Mouse (Mus musculus) intestine, embryonic 16.5 days (tissue): ENCODE measurements at regions not wholly inside any gene's neighbourhood (a gene's known extent, or its start where the extent isn't known, plus 50 kb on each side); places are given as distances from the start of the nearest gene placed in this dataset.
A peak's percentile ranks its signal among the peaks of the same experiment; 100 is the strongest.

ENCODE experiments used
- ATAC-seq: fragments of 200-750 bp; cut with Nextera tagmentation; 2 replicates; pipeline ENCODE4 v1.8.0; 2017; ENCODE audit warnings: moderate TSS enrichment, moderate library complexity
- H3K27ac ChIP-seq: fragments of 300-500 bp; sonication (generic); 2 replicates; pipeline ENCODE4 v1.5.1; 2014; ENCODE audit warnings: mild to moderate bottlenecking, low read length
- H3K27me3 ChIP-seq: fragments of 300-500 bp; sonication (generic); replicated peaks from 2 replicates; pipeline ENCODE4 v1.6.1; 2014; ENCODE audit warnings: low read length, control low read depth, mixed read lengths; ENCODE audit not compliant: control insufficient read depth, insufficient read depth
- H3K36me3 ChIP-seq: fragments of 300-500 bp; sonication (generic); 2 replicates; pipeline ENCODE4 v1.6.1; 2014; ENCODE audit warnings: low read length, control low read depth; ENCODE audit not compliant: control insufficient read depth, insufficient read depth
- H3K4me1 ChIP-seq: fragments of 300-500 bp; sonication (generic); 2 replicates; pipeline ENCODE4 v1.6.1; 2014; ENCODE audit warnings: low read length, control low read depth, mixed read lengths; ENCODE audit not compliant: control insufficient read depth, insufficient read depth
- H3K4me2 ChIP-seq: fragments of 300-500 bp; sonication (generic); 2 replicates; pipeline ENCODE4 v1.6.1; 2014; ENCODE audit warnings: low read depth, low read length, control low read depth
- H3K4me3 ChIP-seq: fragments of 300-500 bp; sonication (generic); 2 replicates; pipeline ENCODE4 v1.5.1; 2014; ENCODE audit warnings: mild to moderate bottlenecking, low read length
- H3K9ac ChIP-seq: fragments of 300-500 bp; sonication (generic); 2 replicates; pipeline ENCODE4 v1.6.1; 2014; ENCODE audit warnings: low read depth, low read length
- H3K9me3 ChIP-seq: fragments of 300-500 bp; sonication (generic); 2 replicates; pipeline ENCODE4 v1.6.1; 2016; ENCODE audit warnings: low read length, control low read depth; ENCODE audit not compliant: control insufficient read depth
- WGBS: fragments of 180-500 bp; shearing (Covaris S2); extraction: QIAGEN DNeasy Blood & Tissue Kit; methylation state at CpG from one replicate; pipeline ENCODE4 v1.1.7; 2014; 5-methylcytosine and 5-hydroxymethylcytosine counted together

- Histone ChIP-seq H3K4me1 (peaks cover 10% of the 10 kb centered on the region), H3K9ac (no peak overlapping the region), H3K4me3 (no peak overlapping the region), H3K9me3 (no peaks in the 10 kb centered on the region), H3K4me2 (no peak overlapping the region), H3K27ac (no peak overlapping the region), H3K27me3 (no peaks in the 10 kb centered on the region), H3K36me3 (no peaks in the 10 kb centered on the region)
- WGBS, result 55% methylated on average over 8 of the region's 8 CpGs
- ATAC-seq, result no peak
These were observed 201.9 kb upstream of the Klf3 start for GRCm38 (mm10) chr5:64601285-64601684.

DNA sequence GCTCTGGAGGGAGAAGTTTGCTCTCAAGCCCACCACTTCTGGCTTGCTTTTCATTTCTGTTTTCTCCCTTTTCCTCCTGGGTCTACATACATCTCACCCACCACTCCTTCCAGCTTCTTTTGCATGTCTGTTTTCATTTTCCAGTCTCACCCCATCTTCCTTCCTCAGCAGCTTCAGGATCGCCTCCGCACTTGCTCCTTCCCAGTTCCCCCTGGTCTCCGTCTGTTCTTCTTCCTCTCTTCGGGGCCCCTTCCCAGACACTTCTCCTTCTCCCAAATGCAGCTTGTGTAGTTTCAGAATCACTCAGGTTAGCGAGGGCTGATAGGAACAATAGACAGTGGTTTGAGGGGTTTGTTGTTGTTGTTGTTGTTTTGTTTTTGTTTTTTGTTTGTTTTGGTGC is 201.4 kb upstream of the Klf3 start:
- Histone ChIP-seq H3K9me3 (no peaks in the 10 kb centered on the region), H3K9ac (no peak overlapping the region), H3K4me2 (no peak overlapping the region), H3K4me3 (no peak overlapping the region), H3K27ac (no peak overlapping the region), H3K27me3 (no peaks in the 10 kb centered on the region), H3K36me3 (no peaks in the 10 kb centered on the region), H3K4me1 (peaks cover 10% of the 10 kb centered on the region)
- no peak for ATAC-seq
- 88% methylated on average over 5 of the region's 5 CpGs for WGBS

DNA sequence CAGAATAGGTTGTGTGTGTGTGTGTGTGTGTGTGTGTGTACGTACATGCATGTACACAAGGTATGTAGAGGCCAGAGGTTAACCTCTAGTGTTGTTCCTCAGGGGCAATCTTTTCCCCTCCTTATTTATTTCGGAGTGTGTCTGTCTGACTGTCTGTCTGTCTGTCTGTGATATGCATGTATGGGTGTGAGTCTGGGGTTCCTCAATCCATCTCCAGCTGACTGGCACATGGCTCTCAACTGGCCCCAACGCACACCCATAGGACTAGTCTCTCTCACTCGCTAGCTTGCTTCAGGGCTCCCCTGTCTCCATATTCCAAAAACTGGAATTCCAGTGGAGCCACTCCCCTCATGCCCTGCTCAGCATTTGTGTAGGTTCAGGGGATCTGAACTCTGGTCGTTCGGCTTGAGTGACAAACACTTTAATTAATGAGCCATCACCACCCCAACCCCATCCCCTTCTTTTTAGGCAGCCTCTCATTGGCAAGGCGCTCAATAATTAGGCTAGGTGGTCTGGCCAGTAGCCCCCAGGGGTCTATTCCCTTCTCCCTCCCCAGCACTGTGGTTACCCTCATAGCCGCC is 200.7 kb upstream of the Klf3 start:
- no peak for ATAC-seq

DNA sequence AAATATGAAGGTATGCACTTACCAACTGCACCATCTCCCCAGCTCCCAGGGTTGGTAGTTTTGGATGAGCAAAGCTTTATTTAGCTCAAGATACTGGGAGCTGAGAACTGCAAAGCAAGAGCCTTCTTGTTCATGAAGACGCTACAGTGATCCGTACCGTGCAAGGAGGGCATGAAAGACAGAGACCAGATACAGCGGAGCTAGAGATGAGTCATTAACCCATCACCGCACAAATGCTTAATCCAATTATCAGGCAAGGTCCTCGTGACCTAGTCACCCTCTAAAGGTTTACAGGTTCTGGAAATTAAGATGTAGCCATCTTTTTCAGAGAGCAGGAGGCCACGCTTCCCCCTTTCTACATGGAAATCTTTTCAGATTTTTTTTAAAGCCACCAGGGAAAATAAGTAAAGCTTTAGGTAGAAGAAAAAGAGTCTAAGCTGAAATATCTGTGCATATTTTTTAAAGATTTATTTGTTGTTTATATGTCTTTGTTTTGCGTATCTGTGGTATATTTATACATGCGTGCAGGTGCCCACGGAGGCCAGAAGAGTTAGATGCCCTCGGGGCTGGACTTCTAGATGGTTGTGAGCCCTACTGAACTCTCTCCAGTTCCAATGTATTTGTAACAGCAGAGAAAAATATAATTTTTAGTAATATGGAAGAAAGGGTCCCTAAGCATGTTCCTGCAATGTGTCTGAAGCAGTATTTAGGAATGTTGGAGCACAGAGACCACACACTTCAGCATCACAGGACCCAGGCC is 200.0 kb upstream of the Klf3 start:
- Histone ChIP-seq H3K27ac (no peak overlapping the region), H3K9ac (no peak overlapping the region), H3K27me3 (no peaks in the 10 kb centered on the region), H3K4me1 (peaks cover 10% of the 10 kb centered on the region), H3K36me3 (no peaks in the 10 kb centered on the region), H3K4me3 (no peak overlapping the region), H3K4me2 (no peak overlapping the region), H3K9me3 (no peaks in the 10 kb centered on the region)
- ATAC-seq, result no peak
- 81% methylated on average over 11 of the region's 11 CpGs for WGBS

More for the DNA sequence above, 200.7 kb upstream of the Klf3 start:
- no peaks in the 10 kb centered on the region for H3K9me3 ChIP-seq
- no peak overlapping the region for H3K27ac ChIP-seq
- H3K36me3 ChIP-seq, result no peaks in the 10 kb centered on the region
- no peak overlapping the region for H3K4me3 ChIP-seq
- WGBS, result 86% methylated on average over 8 of the region's 8 CpGs
- H3K9ac ChIP-seq, result no peak overlapping the region
- no peak overlapping the region for H3K4me2 ChIP-seq
- peaks cover 10% of the 10 kb centered on the region for H3K4me1 ChIP-seq
- H3K27me3 ChIP-seq, result no peaks in the 10 kb centered on the region

- Histone ChIP-seq H3K27ac (no peak overlapping the region), H3K27me3 (no peaks in the 10 kb centered on the region), H3K36me3 (no peaks in the 10 kb centered on the region), H3K4me2 (no peak overlapping the region), H3K9ac (no peak overlapping the region), H3K4me1 (peaks cover 9% of the 10 kb centered on the region), H3K9me3 (no peaks in the 10 kb centered on the region), H3K4me3 (no peak overlapping the region)
- ATAC-seq, result no peak
These were observed 198.0 kb upstream of the Klf3 start for GRCm38 (mm10) chr5:64605171-64605570.

GRCm38 (mm10) chr5:64605991-64606390 is 197.2 kb upstream of the Klf3 start:
- ATAC-seq, result no peak
- H3K9ac ChIP-seq, result no peak overlapping the region
- WGBS, result 76% methylated on average over 5 of the region's 5 CpGs
- H3K4me2 ChIP-seq, result no peak overlapping the region
- H3K27ac ChIP-seq, result no peak overlapping the region
- no peak overlapping the region for H3K4me3 ChIP-seq
- peaks cover 11% of the 10 kb centered on the region for H3K4me1 ChIP-seq
- no peaks in the 10 kb centered on the region for H3K36me3 ChIP-seq
- H3K9me3 ChIP-seq, result no peaks in the 10 kb centered on the region
- H3K27me3 ChIP-seq, result no peaks in the 10 kb centered on the region

DNA sequence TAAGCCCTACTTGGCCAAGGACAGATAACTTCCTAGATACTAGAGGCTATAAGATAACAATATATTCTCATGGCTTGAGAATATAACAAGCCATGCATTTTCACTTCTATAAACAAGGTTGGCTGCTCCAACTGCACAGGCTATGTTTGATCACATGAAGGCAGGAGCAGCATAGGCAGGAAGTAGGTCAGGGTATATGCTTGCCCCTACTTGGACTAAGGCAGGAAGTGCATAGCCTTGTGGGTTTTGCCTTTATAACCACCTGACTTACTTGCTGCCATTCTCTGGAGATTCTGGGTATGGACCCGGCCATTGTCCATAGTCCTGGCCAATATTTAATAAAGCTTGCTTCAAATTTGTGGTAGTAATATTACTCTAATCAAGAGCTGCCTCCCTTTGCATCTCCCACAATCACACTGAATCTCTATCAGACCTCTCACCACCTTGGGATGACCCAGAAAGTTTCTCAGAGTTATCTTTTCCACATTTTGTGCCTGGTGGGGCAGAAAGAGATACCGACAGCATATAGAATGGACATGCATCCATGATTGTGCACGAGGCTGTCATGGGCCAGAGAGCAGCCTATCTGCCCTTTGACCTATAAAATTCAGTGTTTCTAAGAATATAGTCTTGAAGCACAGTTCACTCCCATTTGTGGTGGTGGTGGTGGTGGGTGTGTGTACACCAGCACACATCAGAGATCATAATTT is 193.7 kb upstream of the Klf3 start:
- whole genome bisulfite sequencing, result 75% methylated on average over 3 of the region's 3 CpGs
- Histone ChIP-seq H3K36me3 (no peaks in the 10 kb centered on the region), H3K4me2 (no peak overlapping the region), H3K27ac (no peak overlapping the region), H3K9ac (no peak overlapping the region), H3K9me3 (no peaks in the 10 kb centered on the region), H3K4me1 (peaks cover 11% of the 10 kb centered on the region), H3K4me3 (no peak overlapping the region), H3K27me3 (no peaks in the 10 kb centered on the region)
- ATAC-seq, result no peak

DNA sequence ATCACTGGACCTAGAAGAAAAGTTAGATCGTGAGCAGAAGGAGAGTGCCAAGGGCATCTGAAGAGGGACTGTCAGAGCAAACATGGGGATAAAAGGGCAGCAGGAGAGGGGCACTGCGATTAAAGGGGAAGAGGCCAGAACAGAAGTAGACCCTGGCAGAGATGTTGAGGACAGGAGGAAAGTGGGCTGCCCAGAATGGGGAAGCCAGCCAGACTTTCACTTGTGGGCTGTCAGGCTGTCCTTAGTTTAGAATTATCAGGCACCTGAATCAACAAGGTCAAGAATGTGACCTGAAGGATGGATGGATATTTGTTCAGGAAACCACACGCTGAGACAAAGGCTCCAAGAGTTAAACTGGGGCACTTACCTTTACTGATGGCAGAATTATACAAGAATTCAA is 193.0 kb upstream of the Klf3 start:
- no peak overlapping the region for H3K4me2 ChIP-seq
- H3K9me3 ChIP-seq, result no peaks in the 10 kb centered on the region
- WGBS, result 18% methylated on average over 3 of the region's 3 CpGs
- no peak overlapping the region for H3K4me3 ChIP-seq
- peaks cover 11% of the 10 kb centered on the region for H3K4me1 ChIP-seq
- H3K27ac ChIP-seq, result no peak overlapping the region
- H3K27me3 ChIP-seq, result no peaks in the 10 kb centered on the region
- H3K9ac ChIP-seq, result no peak overlapping the region
- ATAC-seq, result 0 out of 2 replicates have a peak, but pooled peaks have one; percentile 8
- H3K36me3 ChIP-seq, result no peaks in the 10 kb centered on the region

DNA sequence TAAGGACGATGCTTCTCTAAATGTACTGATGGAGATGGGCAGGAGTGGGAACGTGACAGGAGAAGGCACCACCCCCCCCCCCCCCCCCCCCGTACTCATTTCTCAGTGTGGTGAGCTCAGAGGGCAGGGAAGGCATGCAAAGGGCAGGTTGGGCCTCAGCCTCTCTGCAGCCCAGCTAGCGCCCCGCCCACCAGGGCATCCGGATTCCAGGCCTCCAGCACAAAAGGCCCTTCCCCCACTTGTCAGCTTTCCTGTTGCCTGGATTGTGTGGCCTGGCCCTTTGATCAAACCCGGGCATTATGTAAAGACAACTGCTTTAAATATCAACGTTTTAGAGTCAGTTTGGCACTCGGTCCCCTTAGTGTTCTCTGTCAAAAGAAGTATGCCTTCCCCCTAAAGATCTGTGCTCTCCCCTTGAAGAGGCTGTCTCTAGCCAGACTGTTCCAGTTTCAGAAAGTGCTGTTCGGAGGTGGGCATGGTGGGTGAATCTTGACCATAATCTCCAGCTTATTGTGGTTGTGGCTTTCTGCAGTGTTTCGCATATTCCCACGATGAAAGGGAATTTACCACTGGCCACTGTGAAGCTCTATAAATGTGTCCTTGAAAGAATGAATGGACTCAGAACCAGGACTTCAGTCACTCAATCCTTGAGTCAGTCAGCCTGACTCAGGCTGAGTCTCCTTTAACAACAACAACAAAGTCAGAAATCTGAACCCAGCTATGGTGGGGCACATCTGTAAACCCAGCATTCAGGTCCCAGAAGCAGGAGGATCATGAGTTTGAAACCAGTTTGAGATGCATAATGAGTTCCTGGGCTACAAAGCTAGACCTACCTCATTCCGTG is 192.4 kb upstream of the Klf3 start:
- H3K27ac ChIP-seq, result peak overlapping the region; percentile 42; the same call in 1 of the 2 replicates
- H3K27me3 ChIP-seq, result no peaks in the 10 kb centered on the region
- no peaks in the 10 kb centered on the region for H3K9me3 ChIP-seq
- ATAC-seq, result peak; percentile 95
- no peaks in the 10 kb centered on the region for H3K36me3 ChIP-seq
- 19% methylated on average over 12 of the region's 13 CpGs for WGBS
- H3K4me3 ChIP-seq, result no peak overlapping the region
- peaks cover 11% of the 10 kb centered on the region for H3K4me1 ChIP-seq
- peak overlapping the region; percentile 24; the same call in 1 of the 2 replicates for H3K9ac ChIP-seq
- no peak overlapping the region for H3K4me2 ChIP-seq
